Mouse (Mus musculus) small intestine, adult 2 months (tissue): ENCODE measurements at regions not wholly inside any gene's neighbourhood (a gene's known extent, or its start where the extent isn't known, plus 50 kb on each side); places are given as distances from the start of the nearest gene placed in this dataset.

Source experiments
- CTCF ChIP-seq: fragments of 200-500 bp; IDR thresholded peaks from 2 replicates; pipeline ENCODE4 v1.5.1; 2012; ENCODE audit warnings: low read depth, mild to moderate bottlenecking, control low read depth, inconsistent platforms, low read length, moderate library complexity, mixed read lengths; ENCODE audit not compliant: insufficient replicate concordance, insufficient read length; ENCODE audit errors: extremely low read depth
- POLR2A ChIP-seq: fragments of 200-500 bp; IDR thresholded peaks from 2 replicates; pipeline ENCODE4 v1.6.1; 2012; ENCODE audit warnings: low read depth, mild to moderate bottlenecking, control low read depth, inconsistent platforms, low read length, moderate library complexity

- TF ChIP-seq CTCF, result no peak
- no peak for TF ChIP-seq POLR2A
Measured at GRCm38 (mm10) chr8:90642392-90642791, 174.8 kb downstream of the Gm19935 start.
